Mouse (Mus musculus) hindbrain, embryonic 10.5 days (tissue): Measurements from ENCODE around the gene Pdcl3. TPM values are rescaled to one million over a fixed set of nuclear protein-coding genes. Genes with fewer than 3 reads are reported as not detected.

Experiments used
- DNase-seq: peaks from one replicate; pipeline ENCODE4 v3.0.0-alpha.2; 2017; ENCODE audit warnings: low spot score
- H3K27ac ChIP-seq: fragments of 300-500 bp; sonication (generic); 2 replicates; pipeline ENCODE4 v1.5.1; 2016; ENCODE audit warnings: mild to moderate bottlenecking, moderate library complexity
- H3K27me3 ChIP-seq: fragments of 300-500 bp; sonication (generic); 2 replicates; pipeline ENCODE4 v1.6.1; 2016; ENCODE audit warnings: mild to moderate bottlenecking; ENCODE audit not compliant: poor library complexity, insufficient read depth, severe bottlenecking
- H3K36me3 ChIP-seq: fragments of 300-500 bp; sonication (generic); 2 replicates; pipeline ENCODE4 v1.6.1; 2016; ENCODE audit warnings: mild to moderate bottlenecking, moderate library complexity
- H3K4me1 ChIP-seq: fragments of 300-500 bp; sonication (generic); replicated peaks from 2 replicates; pipeline ENCODE4 v1.6.1; 2016; ENCODE audit warnings: mild to moderate bottlenecking
- H3K4me3 ChIP-seq: fragments of 300-500 bp; sonication (generic); 2 replicates; pipeline ENCODE4 v1.5.1; 2016; ENCODE audit warnings: mild to moderate bottlenecking, moderate library complexity
- H3K9me3 ChIP-seq: fragments of 300-500 bp; sonication (generic); 2 replicates; pipeline ENCODE4 v1.6.1; 2016; ENCODE audit warnings: mild to moderate bottlenecking, moderate library complexity
- WGBS: fragments of 180-500 bp; shearing (Covaris S2); methylation state at CpG from one replicate; pipeline ENCODE4 v1.1.7; 2016; 5-methylcytosine and 5-hydroxymethylcytosine counted together
- polyA plus RNA-seq: library from polyadenylated mRNA; unstranded; fragments of >200 nt; fragmentation: Nextera tagmentation; extraction: Ambion mirVana; gene quantifications from 2 replicates; pipeline ENCODE4 v1.2.1, GENCODE M21; 2016

Pdcl3 gene
- polyA plus RNA-seq, result 140 and 160 TPM in 2 replicates

DNA sequence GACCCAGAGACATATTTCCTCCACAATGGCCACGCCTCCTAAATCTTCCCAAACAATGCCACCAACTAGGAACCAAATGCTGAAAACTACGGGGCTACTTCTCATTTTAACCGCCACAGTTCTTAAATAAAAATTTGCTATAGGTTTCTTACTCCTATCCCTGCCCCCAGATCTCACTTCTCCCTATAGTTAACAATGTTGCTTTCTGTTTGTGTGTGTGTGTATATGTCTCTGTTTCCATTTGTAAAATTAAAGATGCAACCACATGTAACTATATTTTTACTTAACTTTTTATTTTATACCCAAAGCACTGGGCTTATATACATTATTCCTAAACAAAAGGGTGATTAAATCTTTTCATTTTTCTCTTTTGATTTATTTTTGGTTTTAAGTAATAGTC lies at the start of gene Pdcl3:
Pdcl3 (plus strand) TSS at position 301 of the 400 bp plus-strand sequence.
- Histone ChIP-seq H3K27me3 (no peaks in the 10 kb centered on the region), H3K36me3 (no peaks in the 10 kb centered on the region), H3K9me3 (no peaks in the 10 kb centered on the region), H3K4me3 (no peak within 1 kb of the TSS), H3K4me1 (peaks cover 16% of the 10 kb centered on the region), H3K27ac (no peak within 1 kb of the TSS)
- DNase-seq, result no peak
- 76% methylated on average over 3 of the region's 3 CpGs for WGBS

GRCm38 (mm10) chr1:38936780-38937179 lies 48.6 kb upstream of the Pdcl3 start:
- H3K27me3 ChIP-seq, result no peaks in the 10 kb centered on the region
- H3K36me3 ChIP-seq, result no peaks in the 10 kb centered on the region
- 26% methylated on average over 6 of the region's 6 CpGs for WGBS
- no peaks in the 10 kb centered on the region for H3K4me1 ChIP-seq
- no peaks in the 10 kb centered on the region for H3K9me3 ChIP-seq
- DNase-seq, result peak; percentile 56
- H3K4me3 ChIP-seq, result no peak overlapping the region
- no peak overlapping the region for H3K27ac ChIP-seq

- DNase-seq, result no peak
- Histone ChIP-seq H3K27ac (no peak within 1 kb of the TSS), H3K36me3 (no peaks in the 10 kb centered on the region), H3K4me3 (no peak within 1 kb of the TSS), H3K9me3 (no peaks in the 10 kb centered on the region), H3K27me3 (no peaks in the 10 kb centered on the region), H3K4me1 (no peaks in the 10 kb centered on the region)
- 79% methylated on average over 6 of the region's 6 CpGs for WGBS
Observed at GRCm38 (mm10) chr1:38938849-38939248, 46.6 kb upstream of the Pdcl3 start, which contains the start of gene Nms. Gene Nms, plus strand, starts transcription at chr1:38939149.

- peak; percentile 36 for DNase-seq
- Histone ChIP-seq H3K4me3 (no peak overlapping the region), H3K36me3 (no peaks in the 10 kb centered on the region), H3K4me1 (no peaks in the 10 kb centered on the region), H3K27ac (no peak overlapping the region), H3K9me3 (no peaks in the 10 kb centered on the region), H3K27me3 (no peaks in the 10 kb centered on the region)
- 4% methylated on average over 5 of the region's 5 CpGs for WGBS
Observed at GRCm38 (mm10) chr1:38939608-38940007, 45.8 kb upstream of the Pdcl3 start.

DNA sequence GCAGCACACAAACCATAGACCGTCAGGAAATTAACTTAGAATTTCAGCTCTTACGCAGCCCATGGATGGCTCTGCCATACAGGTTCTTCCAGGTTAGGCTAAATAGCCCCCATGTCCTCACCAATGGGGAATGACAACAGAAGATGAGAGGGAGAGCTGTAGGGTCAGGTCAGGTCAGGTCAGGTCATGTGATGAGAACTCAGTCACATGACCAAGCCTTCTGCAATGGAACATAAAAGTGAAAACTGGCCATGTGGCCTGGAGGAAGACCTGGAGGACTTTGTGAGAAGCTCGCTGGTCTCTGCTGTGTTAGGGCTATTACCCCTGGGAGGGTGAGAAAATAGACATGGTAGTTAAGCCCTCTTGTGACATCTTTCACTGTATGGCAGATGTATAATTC lies 29.0 kb upstream of the Pdcl3 start:
- no peaks in the 10 kb centered on the region for H3K27me3 ChIP-seq
- no peak overlapping the region for H3K4me3 ChIP-seq
- no peaks in the 10 kb centered on the region for H3K9me3 ChIP-seq
- no peaks in the 10 kb centered on the region for H3K36me3 ChIP-seq
- no peaks in the 10 kb centered on the region for H3K4me1 ChIP-seq
- no peak for DNase-seq
- H3K27ac ChIP-seq, result no peak overlapping the region
- WGBS, result 89% methylated on average over 3 of the region's 3 CpGs

GRCm38 (mm10) chr1:38969116-38969515 lies 16.3 kb upstream of the Pdcl3 start:
- DNase-seq, result no peak
- no peaks in the 10 kb centered on the region for H3K27me3 ChIP-seq
- no peaks in the 10 kb centered on the region for H3K4me1 ChIP-seq
- no peak overlapping the region for H3K4me3 ChIP-seq
- no peak overlapping the region for H3K27ac ChIP-seq
- H3K36me3 ChIP-seq, result no peaks in the 10 kb centered on the region
- WGBS, result 89% methylated on average over 1 of the region's 1 CpGs
- no peaks in the 10 kb centered on the region for H3K9me3 ChIP-seq

DNA sequence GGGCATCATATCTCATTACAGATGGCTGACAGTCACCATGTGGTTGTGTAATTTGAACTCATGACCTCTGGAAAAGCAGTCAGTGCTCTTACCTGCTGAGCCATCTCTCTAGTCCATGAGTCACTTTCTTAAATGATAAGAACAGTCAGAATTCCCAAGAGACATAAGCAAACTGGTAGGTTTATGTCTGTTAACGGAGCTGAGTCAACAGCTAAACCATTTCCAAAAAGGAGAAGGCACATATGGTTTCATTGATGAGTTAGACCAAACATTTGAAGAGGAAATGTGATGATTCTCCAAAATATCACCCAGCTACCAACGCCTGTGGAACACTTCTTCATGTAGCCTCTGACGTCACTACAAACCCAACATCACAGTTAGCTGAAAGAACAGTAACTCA lies 13.7 kb upstream of the Pdcl3 start:
- Histone ChIP-seq H3K27ac (no peak overlapping the region), H3K36me3 (no peaks in the 10 kb centered on the region), H3K4me3 (no peak overlapping the region), H3K27me3 (no peaks in the 10 kb centered on the region), H3K4me1 (no peaks in the 10 kb centered on the region), H3K9me3 (no peaks in the 10 kb centered on the region)
- DNase-seq, result no peak
- WGBS, result 89% methylated on average over 3 of the region's 3 CpGs

GRCm38 (mm10) chr1:38972986-38973592 lies 12.3 kb upstream of the Pdcl3 start:
- Histone ChIP-seq H3K36me3 (no peaks in the 10 kb centered on the region), H3K27ac (no peak overlapping the region), H3K9me3 (no peaks in the 10 kb centered on the region), H3K4me1 (no peaks in the 10 kb centered on the region), H3K4me3 (no peak overlapping the region), H3K27me3 (no peaks in the 10 kb centered on the region)
- 88% methylated on average over 9 of the region's 9 CpGs for WGBS
- DNase-seq, result no peak

GRCm38 (mm10) chr1:38979953-38980352 lies 5.5 kb upstream of the Pdcl3 start:
- no peak for DNase-seq
- 89% methylated on average over 7 of the region's 7 CpGs for WGBS

GRCm38 (mm10) chr1:38983870-38984269 lies 1.5 kb upstream of the Pdcl3 start:
- Histone ChIP-seq H3K27me3 (no peaks in the 10 kb centered on the region), H3K27ac (no peak overlapping the region), H3K4me1 (peaks cover 11% of the 10 kb centered on the region), H3K9me3 (no peaks in the 10 kb centered on the region), H3K4me3 (no peak overlapping the region), H3K36me3 (no peaks in the 10 kb centered on the region)
- 75% methylated on average over 2 of the region's 2 CpGs for WGBS
- no peak for DNase-seq

More at GRCm38 (mm10) chr1:38979953-38980352, 5.5 kb upstream of the Pdcl3 start:
- Histone ChIP-seq H3K4me1 (no peaks in the 10 kb centered on the region), H3K4me3 (no peak overlapping the region), H3K9me3 (no peaks in the 10 kb centered on the region), H3K27me3 (no peaks in the 10 kb centered on the region), H3K27ac (no peak overlapping the region), H3K36me3 (no peaks in the 10 kb centered on the region)

- Histone ChIP-seq H3K4me3 (peak overlapping the region; percentile 89), H3K27ac (peak overlapping the region; percentile 93), H3K27me3 (no peaks in the 10 kb centered on the region), H3K4me1 (peaks cover 16% of the 10 kb centered on the region), H3K36me3 (peaks cover 14% of the 10 kb centered on the region), H3K9me3 (no peaks in the 10 kb centered on the region)
- DNase-seq, result peak; percentile 98
- WGBS, result 5% methylated on average over 38 of the region's 38 CpGs
Observed at GRCm38 (mm10) chr1:38987080-38987864, 1.9 kb downstream of the Pdcl3 start.

GRCm38 (mm10) chr1:38987865-38988211 lies 2.4 kb downstream of the Pdcl3 start:
- Histone ChIP-seq H3K36me3 (peaks cover 20% of the 10 kb centered on the region), H3K27ac (peak overlapping the region; percentile 93), H3K4me1 (peaks cover 16% of the 10 kb centered on the region), H3K27me3 (no peaks in the 10 kb centered on the region), H3K4me3 (peak overlapping the region; percentile 89), H3K9me3 (no peaks in the 10 kb centered on the region)
- WGBS, result under 1% methylated on average over 25 of the region's 25 CpGs
- no peak for DNase-seq

DNA sequence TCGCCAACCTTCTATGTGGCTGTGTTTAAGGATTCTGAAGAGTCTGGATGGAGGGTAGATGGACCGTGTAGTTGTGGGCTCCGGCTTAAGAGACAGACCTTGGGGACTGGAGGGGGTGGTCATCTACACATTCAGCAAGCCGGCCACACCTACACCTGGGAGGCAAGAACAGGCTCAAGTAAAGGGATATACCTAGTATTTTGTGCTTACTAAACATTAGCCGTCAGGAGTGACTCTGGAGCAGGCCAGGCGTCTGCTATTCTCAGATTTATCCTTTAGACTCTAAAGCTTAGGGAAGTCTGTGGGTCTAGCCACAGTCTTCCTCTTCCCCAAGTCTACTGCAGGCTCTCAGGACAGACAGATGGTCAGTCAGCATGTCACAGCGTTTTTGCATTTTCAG lies 2.9 kb downstream of the Pdcl3 start:
- 42% methylated on average over 7 of the region's 7 CpGs for WGBS
- Histone ChIP-seq H3K27me3 (no peaks in the 10 kb centered on the region), H3K36me3 (peaks cover 25% of the 10 kb centered on the region), H3K4me3 (peak overlapping the region; percentile 89), H3K4me1 (peaks cover 16% of the 10 kb centered on the region), H3K9me3 (no peaks in the 10 kb centered on the region), H3K27ac (peak overlapping the region; percentile 93)
- no peak for DNase-seq
